Mouse (Mus musculus) MEL (cell line): Measurements from ENCODE around the gene Ankfy1.

Experiments used
- CTCF ChIP-seq, 3 experiments: IDR thresholded peaks in 2 of 3; conservative IDR thresholded peaks in 1 of 3; 2 replicates each; pipeline ENCODE4 v1.5.1; 2011 to 2012; ENCODE audit warnings: low read length in 3 of 3, low read depth in 2 of 3, mild to moderate bottlenecking in 2 of 3, improper control_type of control experiment in 1 of 3, inconsistent platforms in 1 of 3, mixed read lengths in 1 of 3, moderate library complexity in 1 of 3; ENCODE audit not compliant: control insufficient read depth in 1 of 3, insufficient read depth in 1 of 3, poor library complexity in 1 of 3, severe bottlenecking in 1 of 3
- GATA1 ChIP-seq: IDR thresholded peaks from 2 replicates; pipeline ENCODE4 v1.6.1; 2011; ENCODE audit warnings: low read depth, low read length, improper control_type of control experiment
- MAX ChIP-seq: IDR thresholded peaks from 2 replicates; pipeline ENCODE4 v1.6.1; 2011; ENCODE audit warnings: low read length, improper control_type of control experiment
- MAZ ChIP-seq: IDR thresholded peaks from 2 replicates; pipeline ENCODE4 v1.6.1; 2012; ENCODE audit warnings: low read depth, mild to moderate bottlenecking, inconsistent platforms, low read length, improper control_type of control experiment
- NRF1 ChIP-seq: IDR thresholded peaks from 2 replicates; pipeline ENCODE4 v1.6.1; 2014; ENCODE audit warnings: low read depth, mild to moderate bottlenecking, inconsistent platforms, low read length, improper control_type of control experiment, moderate library complexity; ENCODE audit not compliant: poor library complexity, insufficient read depth, severe bottlenecking

- no peak for TF ChIP-seq MAX
- no peak for TF ChIP-seq NRF1
- TF ChIP-seq GATA1, result no peak
- TF ChIP-seq CTCF (IDR thresholded peaks at IDR 0.05 in 2 of 3, conservative IDR thresholded peaks at IDR 0.05 in 1 of 3; ENCODE audit: control insufficient read depth in 1 of 3, insufficient read depth in 1 of 3, low read depth in 2 of 3, low read length in 3 of 3, poor library complexity in 1 of 3, severe bottlenecking in 1 of 3), result no peak
- peak; percentile 33; the same call in 1 of the 2 replicates for TF ChIP-seq MAZ
These were observed 106.5 kb downstream of the Ankfy1 start for GRCm38 (mm10) chr11:72796296-72796687.
